Mouse (Mus musculus) stomach, postnatal 0 days (tissue): ENCODE measurements around the gene Zfp992.

Source experiments
- CTCF ChIP-seq: IDR thresholded peaks from 2 replicates; pipeline ENCODE4 v1.5.1; 2016; ENCODE audit warnings: antibody characterized with exemption, low read depth, mild to moderate bottlenecking, moderate library complexity
- EP300 ChIP-seq: optimal IDR thresholded peaks from 2 replicates; pipeline ENCODE3; 2016; ENCODE audit warnings: antibody characterized with exemption

DNA sequence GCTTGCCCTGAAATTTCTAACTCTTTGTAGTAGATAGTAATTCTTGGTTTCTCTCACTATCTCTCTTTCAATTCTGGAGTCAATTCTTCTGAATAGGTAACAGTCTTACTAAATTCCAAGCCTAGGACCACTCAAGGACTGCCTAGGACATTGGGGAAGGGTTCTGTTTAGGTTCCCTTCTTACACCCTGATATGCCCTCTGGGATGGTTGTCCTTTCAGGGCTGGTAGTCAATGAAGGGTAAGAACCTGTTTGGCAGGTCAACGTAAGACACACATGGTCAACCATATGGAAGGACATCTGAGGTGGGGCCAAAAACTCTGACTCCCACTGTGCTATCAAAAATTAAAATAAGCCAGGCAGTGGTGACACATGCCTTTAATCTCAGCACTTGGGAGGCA, 44.0 kb downstream of the Zfp992 start:
- TF ChIP-seq CTCF (no peak), EP300 (no peak)
